ENCODE assay signal across 8 mouse cellular contexts in genomic region chr14:61037321-61038081, GRCm38 (mm10). TPM values are rescaled to one million over a fixed set of nuclear protein-coding genes. Genes with fewer than 3 reads are reported as not detected.
A peak's percentile ranks its signal among the peaks of the same experiment; 100 is the strongest.
DNase-seq lines count a peak whose midpoint lies in the region; ATAC-seq lines count a peak whose summit lies in the region.

No protein-coding gene starts in this region.

- H3K9ac ChIP-seq in embryonic facial prominence, embryonic 15.5 days: peak overlapping the region; percentile 55
- peak overlapping the region; percentile 75 for H3K9ac ChIP-seq in heart, embryonic 12.5 days
- H3K9ac ChIP-seq in liver, embryonic 12.5 days: no peak overlapping the region; the same call in 1 of the 2 replicates
- H3K9ac ChIP-seq in neural tube, embryonic 14.5 days (replicated peaks; ENCODE audit: low read depth, low read length): peak overlapping the region; percentile 61

- peak overlapping the region; percentile 78 for H3K27ac ChIP-seq in embryonic facial prominence, embryonic 15.5 days (replicated peaks)
- no peak overlapping the region for H3K27ac ChIP-seq in heart, embryonic 12.5 days (ENCODE audit: poor library complexity, severe bottlenecking)
- no peak overlapping the region for H3K27ac ChIP-seq in liver, embryonic 12.5 days
- H3K27ac ChIP-seq in neural tube, embryonic 14.5 days (ENCODE audit: low read depth, low read length): no peak overlapping the region

- under 1% methylated on average over 40 of the region's 40 CpGs for WGBS in embryonic facial prominence, embryonic 15.5 days
- under 1% methylated on average over 40 of the region's 40 CpGs for WGBS in heart, embryonic 12.5 days
- under 1% methylated on average over 40 of the region's 40 CpGs for WGBS in liver, embryonic 12.5 days (ENCODE audit: insufficient replicate concordance)
- under 1% methylated on average over 40 of the region's 40 CpGs for WGBS in neural tube, embryonic 14.5 days

- no peaks in the 10 kb centered on the region for H3K27me3 ChIP-seq in embryonic facial prominence, embryonic 15.5 days
- no peaks in the 10 kb centered on the region for H3K27me3 ChIP-seq in heart, embryonic 12.5 days (replicated peaks)
- peaks cover 15% of the 10 kb centered on the region for H3K27me3 ChIP-seq in liver, embryonic 12.5 days (replicated peaks)
- no peaks in the 10 kb centered on the region for H3K27me3 ChIP-seq in neural tube, embryonic 14.5 days (ENCODE audit: control insufficient read depth, insufficient read depth, low read length)

- no peaks in the 10 kb centered on the region for H3K36me3 ChIP-seq in embryonic facial prominence, embryonic 15.5 days
- no peaks in the 10 kb centered on the region for H3K36me3 ChIP-seq in heart, embryonic 12.5 days
- H3K36me3 ChIP-seq in liver, embryonic 12.5 days: no peaks in the 10 kb centered on the region
- no peaks in the 10 kb centered on the region for H3K36me3 ChIP-seq in neural tube, embryonic 14.5 days (ENCODE audit: control insufficient read depth, insufficient read depth, low read length)

- DNase-seq in cerebellum, postnatal 25 days: peak; percentile 42 to 66
- DNase-seq in cerebellum, adult 8-10 months: no peak
- peak; percentile 61 for DNase-seq in kidney, postnatal 14 days
- DNase-seq in thymus, postnatal 10 days (ENCODE audit: low spot score in 2 of 2): peak; percentile 22 to 49

- peaks cover 38% of the 10 kb centered on the region for H3K4me1 ChIP-seq in embryonic facial prominence, embryonic 15.5 days
- peaks cover 24% of the 10 kb centered on the region for H3K4me1 ChIP-seq in heart, embryonic 12.5 days (replicated peaks)
- peaks cover 6% of the 10 kb centered on the region; the same call in 1 of the 2 replicates for H3K4me1 ChIP-seq in liver, embryonic 12.5 days
- H3K4me1 ChIP-seq in neural tube, embryonic 14.5 days (ENCODE audit: control insufficient read depth, insufficient read depth, low read length): no peaks in the 10 kb centered on the region; the same call in 1 of the 2 replicates

- H3K4me3 ChIP-seq in embryonic facial prominence, embryonic 15.5 days (replicated peaks): peak overlapping the region; percentile 73
- peak overlapping the region; percentile 67 for H3K4me3 ChIP-seq in heart, embryonic 12.5 days
- H3K4me3 ChIP-seq in liver, embryonic 12.5 days: peak overlapping the region; percentile 54
- peak overlapping the region; percentile 58 for H3K4me3 ChIP-seq in neural tube, embryonic 14.5 days (ENCODE audit: low read depth, low read length)

- peak; percentile 86 for ATAC-seq in embryonic facial prominence, embryonic 15.5 days (ENCODE audit: insufficient number of reproducible peaks, low FRiP score, low TSS enrichment, low read depth)
- peak; percentile 86 for ATAC-seq in heart, embryonic 12.5 days (ENCODE audit: insufficient number of reproducible peaks, low FRiP score)
- peak; percentile 65 for ATAC-seq in liver, embryonic 12.5 days
- peak; percentile 95 for ATAC-seq in neural tube, embryonic 14.5 days (ENCODE audit: low read depth)

- H3K4me2 ChIP-seq in embryonic facial prominence, embryonic 15.5 days (replicated peaks): peak overlapping the region; percentile 98
- peak overlapping the region; percentile 99 for H3K4me2 ChIP-seq in heart, embryonic 12.5 days
- H3K4me2 ChIP-seq in liver, embryonic 12.5 days: peak overlapping the region; percentile 75
- H3K4me2 ChIP-seq in neural tube, embryonic 14.5 days (ENCODE audit: low read depth, low read length): peak overlapping the region; percentile 82

- no peaks in the 10 kb centered on the region for H3K9me3 ChIP-seq in embryonic facial prominence, embryonic 15.5 days (replicated peaks)
- H3K9me3 ChIP-seq in heart, embryonic 12.5 days (replicated peaks): no peaks in the 10 kb centered on the region
- H3K9me3 ChIP-seq in liver, embryonic 12.5 days (replicated peaks): no peaks in the 10 kb centered on the region
- no peaks in the 10 kb centered on the region for H3K9me3 ChIP-seq in neural tube, embryonic 14.5 days (ENCODE audit: control insufficient read depth, low read length)

RNA-seq across cellular contexts. Expression of gene Tnfrsf19, which starts 8.8 kb away (rescaled TPM):
- polyA plus RNA-seq in embryonic facial prominence, embryonic 15.5 days (2015; fragmentation: Nextera tagmentation; extraction: Ambion mirVana): 99.6 and 104 TPM in 2 replicates
- polyA plus RNA-seq in heart, embryonic 12.5 days (2016; fragmentation: Nextera tagmentation; extraction: Ambion mirVana): 28.4 and 28.9 TPM in 2 replicates
- 6.2 and 6.7 TPM in 2 replicates for polyA plus RNA-seq in liver, embryonic 12.5 days (2016; fragmentation: Nextera tagmentation; extraction: Ambion mirVana)
- polyA plus RNA-seq in neural tube, embryonic 14.5 days (2014; fragmentation: Nextera tagmentation; extraction: Ambion mirVana): 23.9 and 34.3 TPM in 2 replicates
